Mouse (Mus musculus) lung, embryonic 14.5 days (tissue): ENCODE data around the gene Pfn1. TPM values are rescaled to one million over a fixed set of nuclear protein-coding genes. Genes with fewer than 3 reads are reported as not detected.
A peak's percentile ranks its signal among the peaks of the same experiment; 100 is the strongest.

Source experiments
- ATAC-seq: fragments of 200-750 bp; cut with Nextera tagmentation; 2 replicates; pipeline ENCODE4 v1.8.0; 2017; ENCODE audit warnings: mild to moderate bottlenecking, moderate TSS enrichment, moderate library complexity; ENCODE audit not compliant: insufficient read depth
- DNase-seq: peaks from one replicate; pipeline ENCODE4 v3.0.0-alpha.2; 2015
- H3K27ac ChIP-seq: fragments of 300-500 bp; sonication (generic); 2 replicates; pipeline ENCODE4 v1.5.1; 2014; ENCODE audit warnings: low read depth, mild to moderate bottlenecking, moderate library complexity
- H3K27me3 ChIP-seq: fragments of 300-500 bp; sonication (generic); 2 replicates; pipeline ENCODE4 v1.6.1; 2014; ENCODE audit warnings: low read length, control low read depth; ENCODE audit not compliant: insufficient read depth
- H3K36me3 ChIP-seq: fragments of 300-500 bp; sonication (generic); 2 replicates; pipeline ENCODE4 v1.6.1; 2014; ENCODE audit warnings: control low read depth; ENCODE audit not compliant: insufficient read depth
- H3K4me1 ChIP-seq: fragments of 300-500 bp; sonication (generic); 2 replicates; pipeline ENCODE4 v1.6.1; 2014; ENCODE audit warnings: antibody characterized with exemption, control low read depth; ENCODE audit not compliant: insufficient read depth
- H3K4me2 ChIP-seq: fragments of 300-500 bp; sonication (generic); 2 replicates; pipeline ENCODE4 v1.6.1; 2014; ENCODE audit warnings: mild to moderate bottlenecking
- H3K4me3 ChIP-seq: fragments of 300-500 bp; sonication (generic); 2 replicates; pipeline ENCODE4 v1.5.1; 2014; ENCODE audit warnings: low read depth, low read length
- H3K9ac ChIP-seq: fragments of 300-500 bp; sonication (generic); 2 replicates; pipeline ENCODE4 v1.6.1; 2014
- H3K9me3 ChIP-seq: fragments of 300-500 bp; sonication (generic); 2 replicates; pipeline ENCODE4 v1.6.1; 2016; ENCODE audit warnings: low read depth, low read length, control low read depth
- CTCF ChIP-seq: IDR thresholded peaks from 2 replicates; pipeline ENCODE4 v1.5.1; 2016; ENCODE audit warnings: antibody characterized with exemption, low read depth
- WGBS: fragments of 180-500 bp; shearing (Covaris S2); extraction: QIAGEN DNeasy Blood & Tissue Kit; methylation state at CpG from one replicate; pipeline ENCODE4 v1.1.7; 2014; 5-methylcytosine and 5-hydroxymethylcytosine counted together
- polyA plus RNA-seq: library from polyadenylated mRNA; unstranded; fragments of >200 nt; fragmentation: Nextera tagmentation; extraction: Ambion mirVana; gene quantifications from 2 replicates; pipeline ENCODE4 v1.2.1, GENCODE M21; 2014

The Pfn1 gene
- polyA plus RNA-seq, 1 experiment from 2014 or later = 2,138 TPM

DNA sequence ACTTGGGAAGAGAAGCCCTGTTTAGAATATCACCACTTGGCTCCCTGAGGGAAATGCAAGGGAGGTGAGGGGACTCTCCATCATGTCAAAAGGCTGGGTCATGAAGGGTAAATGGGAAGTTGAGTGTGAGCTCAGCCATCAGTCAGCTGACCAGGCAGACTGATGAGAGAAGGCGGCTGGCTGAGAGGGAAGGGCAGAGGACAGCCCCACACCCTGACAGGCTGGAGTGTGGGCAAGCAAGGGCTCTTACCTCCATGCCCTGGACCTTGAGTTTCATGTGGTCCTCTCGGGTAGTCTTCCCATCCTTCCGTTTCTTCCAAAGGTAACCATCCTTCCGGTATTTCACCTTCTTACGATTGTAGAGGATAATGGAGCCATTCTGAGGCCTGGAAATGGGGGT is 29.2 kb upstream of the Pfn1 start:
- Histone ChIP-seq H3K27me3 (no peaks in the 10 kb centered on the region), H3K9ac (no peak overlapping the region), H3K4me1 (no peaks in the 10 kb centered on the region), H3K9me3 (no peaks in the 10 kb centered on the region), H3K36me3 (peaks cover 70% of the 10 kb centered on the region), H3K4me2 (no peak overlapping the region), H3K4me3 (no peak overlapping the region), H3K27ac (no peak overlapping the region)
- TF ChIP-seq CTCF = no peak
- DNase-seq (no peak), ATAC-seq (no peak)
- 84% methylated on average over 5 of the region's 5 CpGs for WGBS

DNA sequence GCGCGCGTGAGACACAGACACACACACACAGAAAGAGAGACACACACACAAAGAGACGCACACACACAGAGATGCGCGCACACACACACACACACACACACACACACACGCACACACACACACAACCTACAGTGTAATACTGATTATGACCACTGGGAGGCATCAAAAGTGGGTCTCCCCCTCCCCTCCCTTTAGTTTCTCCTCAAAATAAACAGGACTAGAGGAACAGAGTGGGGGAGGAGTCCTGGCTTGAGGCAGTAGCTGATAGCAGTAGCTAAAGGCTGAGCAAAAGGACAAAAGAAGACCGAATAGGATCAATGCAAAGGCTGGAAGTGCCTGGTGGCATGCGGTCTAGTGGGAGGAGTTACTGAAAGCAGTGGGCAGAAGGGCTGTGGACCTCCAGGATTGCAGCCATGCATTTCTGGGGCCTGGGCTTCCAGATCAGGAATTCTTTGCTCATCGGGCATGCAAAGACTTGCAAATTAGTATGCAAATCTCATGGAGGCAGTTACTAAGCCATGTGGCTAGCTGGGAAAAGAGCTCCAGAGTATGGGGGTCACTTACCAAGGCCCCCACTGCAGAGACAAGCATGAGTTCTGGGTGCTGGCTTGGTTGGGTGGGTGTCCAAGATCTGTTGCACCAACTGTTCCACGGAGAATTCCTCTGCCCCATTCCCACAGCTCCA is 27.6 kb upstream of the Pfn1 start:
- Histone ChIP-seq H3K9me3 (no peaks in the 10 kb centered on the region), H3K4me1 (no peaks in the 10 kb centered on the region), H3K27me3 (no peaks in the 10 kb centered on the region), H3K9ac (no peak overlapping the region), H3K36me3 (peaks cover 76% of the 10 kb centered on the region), H3K4me3 (0 out of 2 replicates have a peak overlapping the region, but pooled peaks have one; percentile 2), H3K4me2 (no peak overlapping the region), H3K27ac (peak overlapping the region; percentile 54; the same call in 1 of the 2 replicates)
- peak; percentile 86 for TF ChIP-seq CTCF
- peak; percentile 74 for ATAC-seq
- WGBS = 28% methylated on average over 11 of the region's 11 CpGs
- DNase-seq = peak; percentile 85

DNA sequence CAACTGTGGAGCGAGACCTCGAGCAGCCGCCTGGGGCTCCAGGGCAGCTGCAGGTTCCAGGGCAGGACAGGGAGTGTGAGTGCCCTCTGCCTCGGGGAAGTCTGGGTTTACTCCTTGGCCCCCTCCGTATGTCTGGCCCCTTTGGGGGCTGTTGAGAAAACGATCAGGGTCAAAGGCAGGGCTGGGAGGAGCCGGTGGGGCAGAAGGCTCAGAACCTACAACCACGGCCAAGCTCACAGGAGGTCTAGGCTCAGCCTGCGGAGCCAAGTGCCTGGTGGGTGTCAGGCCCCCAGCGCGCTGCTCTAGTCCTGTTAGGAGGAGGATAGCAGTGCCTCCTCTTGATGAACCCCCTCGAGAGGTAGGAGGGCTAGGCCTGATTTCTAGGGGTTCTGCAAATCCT is 26.7 kb upstream of the Pfn1 start:
- Histone ChIP-seq H3K4me2 (no peak overlapping the region), H3K4me3 (no peak overlapping the region), H3K27ac (no peak overlapping the region), H3K27me3 (no peaks in the 10 kb centered on the region), H3K36me3 (peaks cover 83% of the 10 kb centered on the region), H3K4me1 (no peaks in the 10 kb centered on the region), H3K9ac (no peak overlapping the region), H3K9me3 (no peaks in the 10 kb centered on the region)
- WGBS = 65% methylated on average over 12 of the region's 12 CpGs
- ATAC-seq (no peak), DNase-seq (no peak)
- TF ChIP-seq CTCF = no peak

DNA sequence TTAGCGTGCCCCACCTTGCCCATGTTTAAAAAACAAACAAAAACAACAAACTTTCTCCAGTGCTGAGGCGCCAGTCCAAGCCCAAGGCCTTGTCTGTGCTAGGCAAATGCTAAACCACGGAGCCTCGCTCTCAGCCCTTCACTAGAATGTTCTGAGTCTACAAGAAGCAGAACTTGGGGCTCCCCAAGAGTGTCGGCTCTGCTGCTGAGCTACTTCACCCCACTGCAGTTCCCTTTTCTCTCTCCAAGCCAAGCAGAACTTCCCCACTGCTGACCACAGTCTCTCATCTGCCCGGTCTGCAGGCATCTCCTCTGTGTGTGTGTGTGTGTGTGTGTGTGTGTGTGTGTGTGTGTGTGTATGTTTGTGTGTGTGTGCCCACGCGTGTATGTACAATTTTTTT is 25.4 kb upstream of the Pfn1 start:
- no peak for TF ChIP-seq CTCF
- no peaks in the 10 kb centered on the region for H3K4me1 ChIP-seq
- no peak for DNase-seq
- no peak overlapping the region for H3K4me3 ChIP-seq
- H3K36me3 ChIP-seq = peaks cover 83% of the 10 kb centered on the region
- ATAC-seq = no peak
- H3K9ac ChIP-seq = no peak overlapping the region
- no peak overlapping the region for H3K27ac ChIP-seq
- H3K27me3 ChIP-seq = no peaks in the 10 kb centered on the region
- H3K4me2 ChIP-seq = no peak overlapping the region
- H3K9me3 ChIP-seq = no peaks in the 10 kb centered on the region
- 89% methylated on average over 8 of the region's 8 CpGs for WGBS

DNA sequence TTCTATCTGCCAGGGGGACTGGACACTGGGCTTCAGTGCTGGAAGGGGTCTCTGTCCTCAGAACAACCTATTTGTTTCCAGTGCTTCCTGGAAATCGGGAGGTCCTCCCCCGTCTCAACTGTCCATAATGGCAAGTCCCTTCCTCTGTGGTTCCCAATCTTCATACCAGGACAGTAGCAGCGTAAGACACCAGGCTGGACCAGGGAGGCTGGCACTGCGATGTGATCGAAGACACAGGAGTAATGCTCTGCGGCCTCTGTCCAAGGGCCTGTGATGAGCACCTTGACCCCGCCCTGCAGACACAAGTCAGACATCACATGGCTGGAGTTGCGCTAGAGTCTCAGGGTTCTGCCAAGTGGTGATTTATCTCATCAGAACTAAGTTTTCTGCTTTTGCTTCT is 24.9 kb upstream of the Pfn1 start:
- 91% methylated on average over 8 of the region's 8 CpGs for WGBS
- H3K4me1 ChIP-seq = no peaks in the 10 kb centered on the region
- no peak overlapping the region for H3K4me2 ChIP-seq
- no peaks in the 10 kb centered on the region for H3K9me3 ChIP-seq
- ATAC-seq = no peak
- TF ChIP-seq CTCF = no peak
- no peak overlapping the region for H3K27ac ChIP-seq
- H3K4me3 ChIP-seq = no peak overlapping the region
- H3K27me3 ChIP-seq = no peaks in the 10 kb centered on the region
- H3K36me3 ChIP-seq = peaks cover 81% of the 10 kb centered on the region
- no peak for DNase-seq
- H3K9ac ChIP-seq = no peak overlapping the region

DNA sequence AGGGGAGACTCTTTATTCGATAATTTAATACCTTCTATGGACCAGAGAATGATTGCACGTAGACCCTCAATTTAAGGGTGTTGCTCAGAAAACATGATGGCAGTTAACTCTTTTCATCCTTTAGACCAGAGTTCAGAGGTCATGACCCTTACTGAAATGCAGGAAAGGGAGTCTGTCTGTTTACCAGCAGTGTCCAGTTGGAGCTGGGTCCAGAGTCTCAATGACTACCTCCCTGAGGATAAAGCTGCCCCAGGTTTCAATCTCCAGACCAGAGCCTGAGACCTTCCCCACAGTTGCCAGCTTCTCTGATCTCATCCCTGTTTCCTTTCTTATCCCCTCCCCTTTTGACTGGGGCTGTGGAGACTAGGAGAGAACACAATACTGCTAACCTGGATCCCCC is 24.1 kb upstream of the Pfn1 start:
- Histone ChIP-seq H3K4me3 (no peak overlapping the region), H3K9me3 (no peaks in the 10 kb centered on the region), H3K27ac (no peak overlapping the region), H3K27me3 (no peaks in the 10 kb centered on the region), H3K9ac (no peak overlapping the region), H3K4me2 (no peak overlapping the region), H3K4me1 (no peaks in the 10 kb centered on the region), H3K36me3 (peaks cover 80% of the 10 kb centered on the region)
- no peak for DNase-seq
- ATAC-seq = no peak
- 70% methylated on average over 2 of the region's 2 CpGs for WGBS
- no peak for TF ChIP-seq CTCF

DNA sequence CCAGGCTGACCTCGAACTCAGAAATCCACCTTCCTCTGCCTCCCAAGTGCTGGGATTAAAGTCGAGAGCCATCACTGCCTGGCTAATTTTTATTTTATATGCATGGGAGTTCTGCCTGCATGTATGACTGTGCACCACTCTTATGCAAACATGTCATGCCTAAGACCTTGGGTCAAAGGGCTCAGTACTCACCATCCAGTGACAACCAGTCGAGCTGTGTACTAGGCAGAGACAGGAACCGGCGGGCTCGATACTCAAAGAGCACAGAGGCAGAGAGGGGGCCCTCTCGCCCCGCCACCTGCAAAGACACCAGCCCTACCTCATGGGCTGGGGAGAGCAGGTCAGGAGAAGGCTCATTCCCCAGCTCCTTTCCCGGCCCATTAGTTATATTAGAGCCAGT is 23.6 kb upstream of the Pfn1 start:
- H3K4me2 ChIP-seq = no peak overlapping the region
- no peaks in the 10 kb centered on the region for H3K4me1 ChIP-seq
- H3K9me3 ChIP-seq = no peaks in the 10 kb centered on the region
- peaks cover 77% of the 10 kb centered on the region for H3K36me3 ChIP-seq
- no peak overlapping the region for H3K4me3 ChIP-seq
- no peak for TF ChIP-seq CTCF
- ATAC-seq (no peak), DNase-seq (no peak)
- no peak overlapping the region for H3K27ac ChIP-seq
- H3K9ac ChIP-seq = no peak overlapping the region
- H3K27me3 ChIP-seq = no peaks in the 10 kb centered on the region
- 61% methylated on average over 9 of the region's 9 CpGs for WGBS

DNA sequence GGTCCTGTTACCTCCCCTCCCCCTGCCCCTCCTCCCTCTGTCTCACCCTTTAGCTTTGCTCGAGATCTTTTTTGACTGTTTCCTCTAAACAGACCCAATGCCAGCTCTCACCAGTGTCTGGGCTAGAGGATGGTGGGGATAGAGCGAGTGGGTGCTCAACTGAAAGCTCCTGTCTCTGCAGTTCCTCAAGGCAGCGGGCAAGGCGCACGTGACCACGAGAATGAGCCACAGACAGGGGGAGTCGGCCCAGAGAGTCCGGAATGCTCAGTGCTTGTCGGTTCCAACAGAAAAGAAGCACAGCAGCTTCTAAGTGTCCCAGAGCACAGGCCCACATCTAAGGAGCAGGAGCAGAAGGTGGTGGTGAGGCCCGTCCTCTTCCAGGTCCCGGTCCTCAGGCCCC is 20.1 kb upstream of the Pfn1 start:
- no peak for DNase-seq
- 0 out of 2 replicates have a peak, but pooled peaks cover 3% of the 10 kb centered on the region for H3K4me1 ChIP-seq
- no peak for ATAC-seq
- H3K9me3 ChIP-seq = no peaks in the 10 kb centered on the region
- H3K27ac ChIP-seq = no peak overlapping the region
- H3K27me3 ChIP-seq = no peaks in the 10 kb centered on the region
- H3K4me2 ChIP-seq = no peak overlapping the region
- 65% methylated on average over 11 of the region's 11 CpGs for WGBS
- H3K9ac ChIP-seq = no peak overlapping the region
- no peak for TF ChIP-seq CTCF
- H3K4me3 ChIP-seq = no peak overlapping the region
- peaks cover 58% of the 10 kb centered on the region for H3K36me3 ChIP-seq
